Mouse (Mus musculus) bone marrow macrophage, adult 2 months (primary cell): ENCODE data around the gene Lypd6.

Experiments
- CTCF ChIP-seq: IDR thresholded peaks from 2 replicates; pipeline ENCODE4 v1.5.1; 2012; ENCODE audit warnings: low read depth, mild to moderate bottlenecking, low read length, moderate library complexity
- POLR2A ChIP-seq: IDR thresholded peaks from 2 replicates; pipeline ENCODE4 v1.6.1; 2012; ENCODE audit warnings: mild to moderate bottlenecking, low read depth, low read length, borderline replicate concordance

- TF ChIP-seq CTCF (no peak), POLR2A (no peak)
Measured at GRCm38 (mm10) chr2:50103850-50104503, 37.7 kb downstream of the Lypd6 start.
